Mouse (Mus musculus): ENCODE results near the gene Syt13. TPM values are rescaled to one million over a fixed set of nuclear protein-coding genes. Genes with fewer than 3 reads are reported as not detected.

Gene Syt13
- polyA plus RNA-seq, 1 experiment: 1.6 TPM

GRCm38 (mm10) chr2:92948699-92949300 is 33.9 kb downstream of the Syt13 start:
- no peaks in the 10 kb centered on the region for H3K36me3 ChIP-seq (ENCODE audit: control insufficient read depth, insufficient read depth, low read length)
- no peak for DNase-seq
- no peaks in the 10 kb centered on the region for H3K4me1 ChIP-seq (ENCODE audit: control insufficient read depth, insufficient read depth, low read length)
- WGBS: 50% methylated on average over 7 of the region's 7 CpGs
- no peak overlapping the region for H3K27ac ChIP-seq (ENCODE audit: insufficient read depth, low read depth, low read length)
- TF ChIP-seq CTCF (conservative IDR thresholded peaks at IDR 0.05; ENCODE audit: insufficient read depth, insufficient read length, low read depth, low read length): no peak
- TF ChIP-seq POLR2A (IDR thresholded peaks at IDR 0.05; ENCODE audit: low read depth, low read length): no peak
- no peak overlapping the region for H3K4me3 ChIP-seq (ENCODE audit: insufficient read depth, low read depth, low read length)
- no peaks in the 10 kb centered on the region for H3K27me3 ChIP-seq (replicated peaks; ENCODE audit: control insufficient read depth, insufficient read depth, low read length)

- H3K27ac ChIP-seq (ENCODE audit: insufficient read depth, low read depth, low read length): no peak overlapping the region
- TF ChIP-seq POLR2A (IDR thresholded peaks at IDR 0.05; ENCODE audit: low read depth, low read length) (no peak), CTCF (conservative IDR thresholded peaks at IDR 0.05; ENCODE audit: insufficient read depth, insufficient read length, low read depth, low read length) (no peak)
- no peak overlapping the region for H3K4me3 ChIP-seq (ENCODE audit: insufficient read depth, low read depth, low read length)
- no peaks in the 10 kb centered on the region for H3K36me3 ChIP-seq (ENCODE audit: control insufficient read depth, insufficient read depth, low read length)
- 60% methylated on average over 1 of the region's 1 CpGs for WGBS
- no peaks in the 10 kb centered on the region for H3K27me3 ChIP-seq (replicated peaks; ENCODE audit: control insufficient read depth, insufficient read depth, low read length)
- no peaks in the 10 kb centered on the region for H3K4me1 ChIP-seq (ENCODE audit: control insufficient read depth, insufficient read depth, low read length)
- no peak for DNase-seq
These were observed 34.6 kb downstream of the Syt13 start for GRCm38 (mm10) chr2:92949518-92949917.

GRCm38 (mm10) chr2:92953450-92953849 is 38.6 kb downstream of the Syt13 start:
- 90% methylated on average over 17 of the region's 17 CpGs for WGBS
- no peaks in the 10 kb centered on the region for H3K27me3 ChIP-seq (replicated peaks; ENCODE audit: control insufficient read depth, insufficient read depth, low read length)
- no peaks in the 10 kb centered on the region for H3K4me1 ChIP-seq (ENCODE audit: control insufficient read depth, insufficient read depth, low read length)
- TF ChIP-seq POLR2A (IDR thresholded peaks at IDR 0.05; ENCODE audit: low read depth, low read length) (no peak), CTCF (conservative IDR thresholded peaks at IDR 0.05; ENCODE audit: insufficient read depth, insufficient read length, low read depth, low read length) (no peak)
- no peak for DNase-seq
- H3K36me3 ChIP-seq (ENCODE audit: control insufficient read depth, insufficient read depth, low read length): no peaks in the 10 kb centered on the region
- no peak overlapping the region for H3K27ac ChIP-seq (ENCODE audit: insufficient read depth, low read depth, low read length)
- H3K4me3 ChIP-seq (ENCODE audit: insufficient read depth, low read depth, low read length): no peak overlapping the region

- Histone ChIP-seq H3K4me3 (ENCODE audit: insufficient read depth, low read depth, low read length) (no peak overlapping the region), H3K27me3 (replicated peaks; ENCODE audit: control insufficient read depth, insufficient read depth, low read length) (no peaks in the 10 kb centered on the region), H3K27ac (ENCODE audit: insufficient read depth, low read depth, low read length) (no peak overlapping the region), H3K4me1 (ENCODE audit: control insufficient read depth, insufficient read depth, low read length) (no peaks in the 10 kb centered on the region), H3K36me3 (ENCODE audit: control insufficient read depth, insufficient read depth, low read length) (no peaks in the 10 kb centered on the region)
- WGBS: 47% methylated on average over 11 of the region's 11 CpGs
- peak; percentile 80 for TF ChIP-seq CTCF (conservative IDR thresholded peaks at IDR 0.05; ENCODE audit: insufficient read depth, insufficient read length, low read depth, low read length)
- no peak for TF ChIP-seq POLR2A (IDR thresholded peaks at IDR 0.05; ENCODE audit: low read depth, low read length)
- DNase-seq: peak; percentile 68
These were observed 39.7 kb downstream of the Syt13 start for GRCm38 (mm10) chr2:92954404-92955114.

- Histone ChIP-seq H3K27ac (ENCODE audit: insufficient read depth, low read depth, low read length) (no peak overlapping the region), H3K27me3 (replicated peaks; ENCODE audit: control insufficient read depth, insufficient read depth, low read length) (no peaks in the 10 kb centered on the region), H3K4me3 (ENCODE audit: insufficient read depth, low read depth, low read length) (no peak overlapping the region), H3K36me3 (ENCODE audit: control insufficient read depth, insufficient read depth, low read length) (no peaks in the 10 kb centered on the region), H3K4me1 (ENCODE audit: control insufficient read depth, insufficient read depth, low read length) (no peaks in the 10 kb centered on the region)
- TF ChIP-seq CTCF (conservative IDR thresholded peaks at IDR 0.05; ENCODE audit: insufficient read depth, insufficient read length, low read depth, low read length) (no peak), POLR2A (IDR thresholded peaks at IDR 0.05; ENCODE audit: low read depth, low read length) (no peak)
- DNase-seq: no peak
- 85% methylated on average over 2 of the region's 2 CpGs for WGBS
These were observed 42.0 kb downstream of the Syt13 start for GRCm38 (mm10) chr2:92956943-92957342.

GRCm38 (mm10) chr2:92958640-92959039 is 43.7 kb downstream of the Syt13 start:
- no peak overlapping the region for H3K27ac ChIP-seq (ENCODE audit: insufficient read depth, low read depth, low read length)
- no peaks in the 10 kb centered on the region for H3K27me3 ChIP-seq (replicated peaks; ENCODE audit: control insufficient read depth, insufficient read depth, low read length)
- DNase-seq: peak; percentile 41
- no peaks in the 10 kb centered on the region for H3K36me3 ChIP-seq (ENCODE audit: control insufficient read depth, insufficient read depth, low read length)
- 54% methylated on average over 4 of the region's 4 CpGs for WGBS
- no peak for TF ChIP-seq CTCF (conservative IDR thresholded peaks at IDR 0.05; ENCODE audit: insufficient read depth, insufficient read length, low read depth, low read length)
- no peak for TF ChIP-seq POLR2A (IDR thresholded peaks at IDR 0.05; ENCODE audit: low read depth, low read length)
- no peak overlapping the region for H3K4me3 ChIP-seq (ENCODE audit: insufficient read depth, low read depth, low read length)
- no peaks in the 10 kb centered on the region for H3K4me1 ChIP-seq (ENCODE audit: control insufficient read depth, insufficient read depth, low read length)

GRCm38 (mm10) chr2:92964345-92964744 is 49.4 kb downstream of the Syt13 start:
- H3K27me3 ChIP-seq (replicated peaks; ENCODE audit: control insufficient read depth, insufficient read depth, low read length): no peaks in the 10 kb centered on the region
- WGBS: 86% methylated on average over 1 of the region's 1 CpGs
- no peak for TF ChIP-seq CTCF (conservative IDR thresholded peaks at IDR 0.05; ENCODE audit: insufficient read depth, insufficient read length, low read depth, low read length)
- no peak for TF ChIP-seq POLR2A (IDR thresholded peaks at IDR 0.05; ENCODE audit: low read depth, low read length)
- H3K36me3 ChIP-seq (ENCODE audit: control insufficient read depth, insufficient read depth, low read length): no peaks in the 10 kb centered on the region
- H3K27ac ChIP-seq (ENCODE audit: insufficient read depth, low read depth, low read length): no peak overlapping the region
- H3K4me3 ChIP-seq (ENCODE audit: insufficient read depth, low read depth, low read length): no peak overlapping the region
- H3K4me1 ChIP-seq (ENCODE audit: control insufficient read depth, insufficient read depth, low read length): no peaks in the 10 kb centered on the region
- no peak for DNase-seq

Data from kidney, adult 2 months (tissue).